Mouse (Mus musculus): ENCODE results near the gene Gm4553. TPM values are rescaled to one million over a fixed set of nuclear protein-coding genes. Genes with fewer than 3 reads are reported as not detected.
"Not testable (repeated sequence)": the region's sequence is repeated elsewhere in the genome, so short reads cannot be mapped to it uniquely, and the experiment has no call there.

Gm4553 gene
- not detected in 2 replicates for polyA plus RNA-seq (2015; fragmentation: Nextera tagmentation; extraction: Ambion mirVana)

GRCm38 (mm10) chr7:142165639-142166038, at the start of gene Gm4553:
Gene Gm4553, minus strand, starts transcription at chr7:142165739.
- not testable (repeated sequence) for H3K27ac ChIP-seq; H3K27me3 ChIP-seq; H3K4me3 ChIP-seq (replicated peaks); H3K9ac ChIP-seq (replicated peaks); H3K36me3 ChIP-seq; H3K4me1 ChIP-seq (replicated peaks); ATAC-seq; H3K9me3 ChIP-seq; H3K4me2 ChIP-seq (replicated peaks)

- not testable (repeated sequence) for H3K27ac ChIP-seq; H3K36me3 ChIP-seq; H3K9me3 ChIP-seq; H3K4me1 ChIP-seq (replicated peaks); H3K4me3 ChIP-seq (replicated peaks); H3K4me2 ChIP-seq (replicated peaks); ATAC-seq; H3K27me3 ChIP-seq; H3K9ac ChIP-seq (replicated peaks)
- 53% methylated on average over 1 of the region's 1 CpGs for WGBS
These were observed 46.6 kb upstream of the Gm4553 start for GRCm38 (mm10) chr7:142212136-142212535.

GRCm38 (mm10) chr7:142211559-142211958, 46.0 kb upstream of the Gm4553 start, which contains the start of gene Gm7579:
Gene Gm7579, plus strand, starts transcription at chr7:142211859.
- H3K4me2 ChIP-seq (replicated peaks) = no peak within 1 kb of the TSS
- no peak within 1 kb of the TSS for H3K4me3 ChIP-seq (replicated peaks)
- H3K27ac ChIP-seq = no peak within 1 kb of the TSS
- WGBS = 71% methylated on average over 1 of the region's 1 CpGs
- no peak within 1 kb of the TSS for H3K9ac ChIP-seq (replicated peaks)
- no peaks in the 10 kb centered on the region for H3K36me3 ChIP-seq
- no peaks in the 10 kb centered on the region for H3K9me3 ChIP-seq
- ATAC-seq = no peak
- H3K27me3 ChIP-seq = no peaks in the 10 kb centered on the region
- H3K4me1 ChIP-seq (replicated peaks) = no peaks in the 10 kb centered on the region

- H3K9ac ChIP-seq (replicated peaks); H3K27me3 ChIP-seq; H3K36me3 ChIP-seq; H3K4me1 ChIP-seq (replicated peaks); ATAC-seq; H3K4me3 ChIP-seq (replicated peaks); H3K9me3 ChIP-seq; H3K27ac ChIP-seq; H3K4me2 ChIP-seq (replicated peaks): not testable (repeated sequence)
- 66% methylated on average over 5 of the region's 5 CpGs for WGBS
These were observed 41.4 kb upstream of the Gm4553 start for GRCm38 (mm10) chr7:142206891-142207290.

- Histone ChIP-seq H3K4me2 (replicated peaks) (no peak overlapping the region), H3K9me3 (no peaks in the 10 kb centered on the region), H3K36me3 (no peaks in the 10 kb centered on the region), H3K9ac (replicated peaks) (no peak overlapping the region), H3K27me3 (peaks cover 3% of the 10 kb centered on the region; the same call in 1 of the 2 replicates), H3K4me3 (replicated peaks) (no peak overlapping the region), H3K27ac (no peak overlapping the region), H3K4me1 (replicated peaks) (no peaks in the 10 kb centered on the region)
- ATAC-seq = no peak
These were observed 39.9 kb upstream of the Gm4553 start for GRCm38 (mm10) chr7:142205488-142205887.

GRCm38 (mm10) chr7:142201064-142201463, 35.5 kb upstream of the Gm4553 start, which contains the start of gene Krtap5-3:
Gene Krtap5-3, plus strand, starts transcription at chr7:142201364.
- no peak for ATAC-seq
- H3K9ac ChIP-seq (replicated peaks) = no peak within 1 kb of the TSS
- no peaks in the 10 kb centered on the region for H3K36me3 ChIP-seq
- no peak within 1 kb of the TSS for H3K27ac ChIP-seq
- no peaks in the 10 kb centered on the region for H3K9me3 ChIP-seq
- no peak within 1 kb of the TSS for H3K4me2 ChIP-seq (replicated peaks)
- 77% methylated on average over 1 of the region's 1 CpGs for WGBS
- no peaks in the 10 kb centered on the region for H3K4me1 ChIP-seq (replicated peaks)
- no peak within 1 kb of the TSS for H3K4me3 ChIP-seq (replicated peaks)
- H3K27me3 ChIP-seq = peaks cover 3% of the 10 kb centered on the region; the same call in 1 of the 2 replicates

- Histone ChIP-seq H3K4me1 (replicated peaks) (no peaks in the 10 kb centered on the region), H3K27ac (no peak overlapping the region), H3K9ac (replicated peaks) (no peak overlapping the region), H3K27me3 (peaks cover 3% of the 10 kb centered on the region; the same call in 1 of the 2 replicates), H3K36me3 (no peaks in the 10 kb centered on the region), H3K9me3 (no peaks in the 10 kb centered on the region), H3K4me2 (replicated peaks) (no peak overlapping the region), H3K4me3 (replicated peaks) (no peak overlapping the region)
- WGBS = 90% methylated on average over 2 of the region's 2 CpGs
- no peak for ATAC-seq
These were observed 33.2 kb upstream of the Gm4553 start for GRCm38 (mm10) chr7:142198748-142199147.

- Histone ChIP-seq H3K4me2 (replicated peaks) (no peak within 1 kb of the TSS), H3K9me3 (no peaks in the 10 kb centered on the region), H3K27ac (no peak within 1 kb of the TSS), H3K36me3 (no peaks in the 10 kb centered on the region), H3K4me3 (replicated peaks) (no peak within 1 kb of the TSS), H3K4me1 (replicated peaks) (no peaks in the 10 kb centered on the region), H3K27me3 (no peaks in the 10 kb centered on the region), H3K9ac (replicated peaks) (no peak within 1 kb of the TSS)
- no peak for ATAC-seq
- WGBS = 59% methylated on average over 2 of the region's 2 CpGs
These were observed 24.8 kb upstream of the Gm4553 start, which contains the start of gene Gm10153 for GRCm38 (mm10) chr7:142190289-142190688. Gene Gm10153, minus strand, starts transcription at chr7:142190389.

GRCm38 (mm10) chr7:142188156-142188555, 22.6 kb upstream of the Gm4553 start:
- no peak overlapping the region for H3K4me3 ChIP-seq (replicated peaks)
- 76% methylated on average over 2 of the region's 2 CpGs for WGBS
- no peaks in the 10 kb centered on the region for H3K9me3 ChIP-seq
- no peaks in the 10 kb centered on the region for H3K27me3 ChIP-seq
- no peaks in the 10 kb centered on the region for H3K4me1 ChIP-seq (replicated peaks)
- ATAC-seq = no peak
- no peaks in the 10 kb centered on the region for H3K36me3 ChIP-seq
- no peak overlapping the region for H3K4me2 ChIP-seq (replicated peaks)
- H3K27ac ChIP-seq = no peak overlapping the region
- no peak overlapping the region for H3K9ac ChIP-seq (replicated peaks)

GRCm38 (mm10) chr7:142181021-142181420, 15.5 kb upstream of the Gm4553 start:
- Histone ChIP-seq H3K4me2 (replicated peaks) (no peak overlapping the region), H3K36me3 (no peaks in the 10 kb centered on the region), H3K4me1 (replicated peaks) (no peaks in the 10 kb centered on the region), H3K9ac (replicated peaks) (no peak overlapping the region), H3K27me3 (no peaks in the 10 kb centered on the region), H3K9me3 (no peaks in the 10 kb centered on the region), H3K4me3 (replicated peaks) (no peak overlapping the region), H3K27ac (no peak overlapping the region)
- no peak for ATAC-seq
- WGBS = 58% methylated on average over 1 of the region's 1 CpGs

- Histone ChIP-seq H3K9me3 (no peaks in the 10 kb centered on the region), H3K4me3 (replicated peaks) (no peak overlapping the region), H3K4me1 (replicated peaks) (no peaks in the 10 kb centered on the region), H3K9ac (replicated peaks) (no peak overlapping the region), H3K27ac (no peak overlapping the region), H3K36me3 (no peaks in the 10 kb centered on the region), H3K4me2 (replicated peaks) (no peak overlapping the region), H3K27me3 (no peaks in the 10 kb centered on the region)
- ATAC-seq = no peak
- 89% methylated on average over 1 of the region's 1 CpGs for WGBS
These were observed 13.1 kb upstream of the Gm4553 start for GRCm38 (mm10) chr7:142178685-142179084.

GRCm38 (mm10) chr7:142175905-142176304, 10.4 kb upstream of the Gm4553 start, which contains the start of gene Krtap5-2:
Gene Krtap5-2, minus strand, starts transcription at chr7:142176005.
- not testable (repeated sequence) for H3K27ac ChIP-seq; H3K27me3 ChIP-seq; H3K4me2 ChIP-seq (replicated peaks); H3K4me3 ChIP-seq (replicated peaks); ATAC-seq; H3K36me3 ChIP-seq; H3K9ac ChIP-seq (replicated peaks); H3K9me3 ChIP-seq; H3K4me1 ChIP-seq (replicated peaks)

GRCm38 (mm10) chr7:142169836-142170235, 4.3 kb upstream of the Gm4553 start:
- H3K4me3 ChIP-seq (replicated peaks) = no peak overlapping the region
- no peak overlapping the region for H3K9ac ChIP-seq (replicated peaks)
- H3K36me3 ChIP-seq = no peaks in the 10 kb centered on the region
- H3K4me1 ChIP-seq (replicated peaks) = no peaks in the 10 kb centered on the region
- WGBS = 48% methylated on average over 3 of the region's 3 CpGs
- H3K9me3 ChIP-seq = no peaks in the 10 kb centered on the region
- no peak for ATAC-seq
- H3K27me3 ChIP-seq = no peaks in the 10 kb centered on the region
- no peak overlapping the region for H3K27ac ChIP-seq
- no peak overlapping the region for H3K4me2 ChIP-seq (replicated peaks)

Data from midbrain, embryonic 13.5 days (tissue).